Mouse (Mus musculus): Measurements from ENCODE around the gene Scfd2. TPM values are rescaled to one million over a fixed set of nuclear protein-coding genes. Genes with fewer than 3 reads are reported as not detected.

Scfd2 gene
- total and polyA plus RNA-seq, 2 experiments from 2014 or later: 17.5 to 33.2 TPM

GRCm38 (mm10) chr5:74432879-74433539, 98.5 kb downstream of the Scfd2 start:
- Histone ChIP-seq H3K9me3 (ENCODE audit: low read length) (no peaks in the 10 kb centered on the region), H3K4me1 (ENCODE audit: insufficient read depth, low read length) (no peaks in the 10 kb centered on the region), H3K4me3 (ENCODE audit: low read depth, low read length) (peak overlapping the region; percentile 4; the same call in 1 of the 2 replicates), H3K36me3 (ENCODE audit: insufficient read depth, low read length) (no peaks in the 10 kb centered on the region), H3K9ac (replicated peaks; ENCODE audit: low read length, poor library complexity, severe bottlenecking) (no peak overlapping the region), H3K27ac (ENCODE audit: low read depth, low read length) (peak overlapping the region; percentile 18; the same call in 1 of the 2 replicates), H3K4me2 (ENCODE audit: low read depth, low read length, poor library complexity, severe bottlenecking) (peak overlapping the region; percentile 26), H3K27me3 (ENCODE audit: insufficient read depth, low read length) (peaks cover 6% of the 10 kb centered on the region; the same call in 1 of the 2 replicates)
- ATAC-seq (ENCODE audit: low FRiP score) (no peak), DNase-seq (ENCODE audit: low spot score) (peak; percentile 37)
- 17% methylated on average over 14 of the region's 14 CpGs for WGBS
- no peak for TF ChIP-seq CTCF (IDR thresholded peaks at IDR 0.05)

- ATAC-seq (ENCODE audit: low FRiP score): no peak
- Histone ChIP-seq H3K27ac (ENCODE audit: low read depth, low read length) (no peak overlapping the region), H3K4me1 (ENCODE audit: insufficient read depth, low read length) (no peaks in the 10 kb centered on the region), H3K36me3 (ENCODE audit: insufficient read depth, low read length) (no peaks in the 10 kb centered on the region), H3K9me3 (ENCODE audit: low read length) (no peaks in the 10 kb centered on the region), H3K9ac (replicated peaks; ENCODE audit: low read length, poor library complexity, severe bottlenecking) (no peak overlapping the region), H3K4me3 (ENCODE audit: low read depth, low read length) (no peak overlapping the region), H3K27me3 (ENCODE audit: insufficient read depth, low read length) (no peaks in the 10 kb centered on the region), H3K4me2 (ENCODE audit: low read depth, low read length, poor library complexity, severe bottlenecking) (no peak overlapping the region)
- no peak for TF ChIP-seq CTCF (IDR thresholded peaks at IDR 0.05)
- DNase-seq (ENCODE audit: low spot score): no peak
- WGBS: 88% methylated on average over 5 of the region's 5 CpGs
These were observed 110.9 kb downstream of the Scfd2 start for GRCm38 (mm10) chr5:74420615-74421132.

GRCm38 (mm10) chr5:74412557-74412956, 119.0 kb downstream of the Scfd2 start:
- no peak overlapping the region for H3K4me2 ChIP-seq (ENCODE audit: low read depth, low read length, poor library complexity, severe bottlenecking)
- no peaks in the 10 kb centered on the region for H3K27me3 ChIP-seq (ENCODE audit: insufficient read depth, low read length)
- no peak overlapping the region for H3K9ac ChIP-seq (replicated peaks; ENCODE audit: low read length, poor library complexity, severe bottlenecking)
- no peak for DNase-seq (ENCODE audit: low spot score)
- H3K27ac ChIP-seq (ENCODE audit: low read depth, low read length): no peak overlapping the region
- no peak for TF ChIP-seq CTCF (IDR thresholded peaks at IDR 0.05)
- 97% methylated on average over 3 of the region's 3 CpGs for WGBS
- H3K4me1 ChIP-seq (ENCODE audit: insufficient read depth, low read length): no peaks in the 10 kb centered on the region
- H3K36me3 ChIP-seq (ENCODE audit: insufficient read depth, low read length): no peaks in the 10 kb centered on the region
- no peak for ATAC-seq (ENCODE audit: low FRiP score)
- no peak overlapping the region for H3K4me3 ChIP-seq (ENCODE audit: low read depth, low read length)
- no peaks in the 10 kb centered on the region for H3K9me3 ChIP-seq (ENCODE audit: low read length)

- WGBS: 92% methylated on average over 4 of the region's 5 CpGs
- Histone ChIP-seq H3K9me3 (ENCODE audit: low read length) (no peaks in the 10 kb centered on the region), H3K4me2 (ENCODE audit: low read depth, low read length, poor library complexity, severe bottlenecking) (no peak overlapping the region), H3K9ac (replicated peaks; ENCODE audit: low read length, poor library complexity, severe bottlenecking) (no peak overlapping the region), H3K27ac (ENCODE audit: low read depth, low read length) (no peak overlapping the region), H3K4me3 (ENCODE audit: low read depth, low read length) (no peak overlapping the region), H3K4me1 (ENCODE audit: insufficient read depth, low read length) (no peaks in the 10 kb centered on the region), H3K36me3 (ENCODE audit: insufficient read depth, low read length) (no peaks in the 10 kb centered on the region), H3K27me3 (ENCODE audit: insufficient read depth, low read length) (no peaks in the 10 kb centered on the region)
- DNase-seq (ENCODE audit: low spot score) (no peak), ATAC-seq (ENCODE audit: low FRiP score) (no peak)
- no peak for TF ChIP-seq CTCF (IDR thresholded peaks at IDR 0.05)
These were observed 126.7 kb downstream of the Scfd2 start for GRCm38 (mm10) chr5:74404887-74405286.

GRCm38 (mm10) chr5:74404083-74404482, 127.5 kb downstream of the Scfd2 start:
- Histone ChIP-seq H3K27me3 (ENCODE audit: insufficient read depth, low read length) (no peaks in the 10 kb centered on the region), H3K9me3 (ENCODE audit: low read length) (no peaks in the 10 kb centered on the region)

GRCm38 (mm10) chr5:74402626-74403025, 128.9 kb downstream of the Scfd2 start:
- H3K36me3 ChIP-seq (ENCODE audit: insufficient read depth, low read length): no peaks in the 10 kb centered on the region
- no peak overlapping the region for H3K4me3 ChIP-seq (ENCODE audit: low read depth, low read length)
- no peak for ATAC-seq (ENCODE audit: low FRiP score)
- H3K27me3 ChIP-seq (ENCODE audit: insufficient read depth, low read length): no peaks in the 10 kb centered on the region
- 87% methylated on average over 4 of the region's 4 CpGs for WGBS
- H3K27ac ChIP-seq (ENCODE audit: low read depth, low read length): no peak overlapping the region
- no peak overlapping the region for H3K9ac ChIP-seq (replicated peaks; ENCODE audit: low read length, poor library complexity, severe bottlenecking)
- H3K4me1 ChIP-seq (ENCODE audit: insufficient read depth, low read length): no peaks in the 10 kb centered on the region
- no peak for TF ChIP-seq CTCF (IDR thresholded peaks at IDR 0.05)
- DNase-seq (ENCODE audit: low spot score): no peak
- H3K9me3 ChIP-seq (ENCODE audit: low read length): no peaks in the 10 kb centered on the region
- no peak overlapping the region for H3K4me2 ChIP-seq (ENCODE audit: low read depth, low read length, poor library complexity, severe bottlenecking)

More at GRCm38 (mm10) chr5:74404083-74404482, 127.5 kb downstream of the Scfd2 start:
- DNase-seq (ENCODE audit: low spot score) (no peak), ATAC-seq (ENCODE audit: low FRiP score) (no peak)
- Histone ChIP-seq H3K4me1 (ENCODE audit: insufficient read depth, low read length) (no peaks in the 10 kb centered on the region), H3K27ac (ENCODE audit: low read depth, low read length) (no peak overlapping the region), H3K4me2 (ENCODE audit: low read depth, low read length, poor library complexity, severe bottlenecking) (no peak overlapping the region), H3K36me3 (ENCODE audit: insufficient read depth, low read length) (no peaks in the 10 kb centered on the region), H3K9ac (replicated peaks; ENCODE audit: low read length, poor library complexity, severe bottlenecking) (no peak overlapping the region), H3K4me3 (ENCODE audit: low read depth, low read length) (no peak overlapping the region)
- TF ChIP-seq CTCF (IDR thresholded peaks at IDR 0.05): no peak
- WGBS: 81% methylated on average over 5 of the region's 5 CpGs

Measured in midbrain, postnatal 0 days (tissue).